Mouse (Mus musculus): Measurements from ENCODE around the gene Erh.

Erh gene

DNA sequence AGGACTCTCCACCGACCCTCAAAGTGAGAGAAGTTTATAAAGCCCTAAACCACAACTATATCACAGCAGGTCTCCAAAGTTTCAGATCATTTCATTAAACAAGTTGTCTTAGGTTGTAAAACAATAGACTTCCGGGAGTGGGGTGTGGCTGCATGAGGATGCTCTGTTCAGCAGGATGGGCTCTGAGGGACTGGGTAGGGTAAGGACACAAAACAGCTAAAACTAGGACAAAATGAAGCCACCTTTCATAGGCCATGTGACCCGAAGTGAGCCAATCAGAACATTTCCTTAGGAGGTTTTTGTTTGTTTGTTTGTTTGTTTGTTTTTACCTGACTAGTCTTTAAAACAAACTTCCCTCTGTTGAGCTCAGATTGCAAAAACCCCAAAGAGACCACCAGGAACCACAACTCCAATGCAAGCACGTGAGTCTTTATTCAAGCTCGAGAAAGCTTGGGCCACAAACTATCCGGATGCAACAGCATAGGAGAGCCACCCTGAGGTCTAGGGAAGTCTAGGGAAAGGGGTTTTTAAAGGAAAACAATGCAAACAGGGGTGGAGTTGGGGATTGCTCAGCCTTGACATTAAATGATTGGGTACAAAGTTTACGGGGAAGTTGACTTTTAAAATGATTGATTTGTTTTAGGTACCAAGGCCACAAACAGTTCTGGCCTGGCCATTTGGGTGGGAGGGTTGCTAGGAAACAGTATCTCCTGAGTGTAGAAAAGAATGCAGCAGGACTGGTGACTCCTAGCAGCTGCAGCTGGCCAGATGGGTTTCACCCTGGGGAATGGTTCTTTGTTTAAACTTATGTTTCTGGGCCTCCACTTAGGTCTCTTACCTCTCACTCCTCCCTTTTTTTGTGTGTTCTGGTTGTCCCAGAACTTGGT lies 28.5 kb downstream of the Erh start:
- peak; percentile 34 for DNase-seq (ENCODE audit: low read depth, low spot score)

DNA sequence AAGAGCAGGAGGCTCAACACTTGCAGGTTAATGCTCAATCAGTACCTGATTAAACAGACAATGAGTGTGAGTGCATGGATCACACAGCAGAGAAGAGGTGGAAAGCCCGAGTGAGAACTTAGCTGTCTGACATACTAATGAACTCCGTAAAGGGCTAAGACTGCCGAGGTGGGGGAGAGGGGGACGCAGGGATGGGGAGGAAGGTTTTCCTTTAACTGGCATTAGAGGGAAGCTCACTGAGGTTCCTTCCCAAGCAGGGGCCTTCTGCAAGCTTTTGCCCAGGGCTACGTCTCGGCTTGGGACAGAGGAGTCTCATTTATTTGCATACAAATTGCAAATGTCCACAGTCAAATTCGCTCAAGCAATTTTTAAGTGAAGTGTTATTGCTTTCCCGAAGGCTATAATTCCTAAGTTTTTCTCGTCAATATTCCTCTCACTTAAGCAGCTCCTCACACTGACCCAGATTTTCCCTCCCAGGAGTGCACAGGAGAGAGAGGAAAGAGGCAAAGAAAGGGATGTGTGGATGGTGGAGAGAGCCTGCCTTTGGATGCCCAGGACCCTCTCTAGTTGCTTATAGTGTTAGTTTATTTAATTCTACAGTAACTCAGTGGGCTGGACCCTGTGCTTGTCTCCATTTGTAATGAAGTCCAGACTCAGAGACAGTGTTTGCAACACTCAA lies 31.9 kb downstream of the Erh start:
- DNase-seq (ENCODE audit: low read depth, low spot score), result no peak

DNA sequence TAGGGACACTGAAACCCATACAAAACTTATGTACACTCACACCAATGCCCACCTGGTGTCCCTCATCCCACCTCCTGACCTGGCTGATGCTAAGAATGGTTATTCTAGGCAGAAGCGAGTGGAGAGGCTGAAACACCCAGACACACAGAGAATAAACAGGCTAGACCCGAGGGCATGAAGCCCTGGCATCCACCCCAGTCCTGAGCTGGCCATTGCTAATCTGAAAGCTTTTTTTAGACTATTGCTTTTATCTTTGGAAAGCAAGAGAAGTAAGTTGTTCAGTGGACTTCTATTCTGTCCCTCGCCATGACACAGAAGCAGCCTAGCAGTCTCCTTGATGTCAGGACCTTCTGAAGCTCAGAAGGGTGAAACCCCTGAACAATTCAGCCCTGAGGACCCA lies 34.2 kb downstream of the Erh start:
- DNase-seq (ENCODE audit: low read depth, low spot score), result no peak

DNA sequence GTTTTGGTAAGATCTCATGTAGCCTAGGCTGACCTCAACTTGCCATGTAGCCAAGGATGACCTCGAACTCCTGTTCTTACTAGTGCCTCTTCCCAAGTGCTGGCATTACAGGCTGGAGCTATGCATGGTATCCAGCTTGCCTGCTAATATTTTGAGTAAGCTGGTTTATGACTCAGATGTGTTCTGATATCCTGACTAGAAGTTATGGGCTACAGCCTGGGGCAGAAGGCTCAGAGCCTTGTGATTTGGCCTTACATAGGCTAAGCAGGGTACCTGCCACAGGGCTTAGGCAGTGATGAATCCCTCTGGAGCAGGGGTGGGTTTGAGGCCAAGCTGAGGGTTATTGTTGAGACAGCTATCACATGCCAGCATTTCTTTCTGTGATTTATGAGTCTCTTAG lies 35.6 kb downstream of the Erh start:
- no peak for DNase-seq (ENCODE audit: low read depth, low spot score)

DNA sequence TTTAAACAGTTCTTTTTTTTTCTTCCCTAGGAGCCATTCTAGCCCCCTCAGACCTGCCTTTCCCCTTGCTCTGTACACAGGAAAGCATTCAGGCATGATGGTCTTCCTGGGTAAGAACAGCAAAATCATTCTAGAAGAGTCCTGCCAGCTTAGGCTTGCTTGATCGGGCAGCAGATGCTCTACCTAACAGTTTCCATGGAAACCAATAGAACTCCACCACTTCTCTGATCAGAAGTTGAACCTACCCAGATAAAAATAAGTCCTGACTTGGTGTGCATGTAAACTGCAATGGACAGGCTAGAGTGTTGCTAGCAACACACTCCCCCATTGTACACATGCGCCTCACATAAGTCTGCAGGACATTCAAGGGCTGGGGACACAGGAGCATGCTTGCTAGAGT lies 39.9 kb downstream of the Erh start:
- DNase-seq (ENCODE audit: low read depth, low spot score), result no peak

DNA sequence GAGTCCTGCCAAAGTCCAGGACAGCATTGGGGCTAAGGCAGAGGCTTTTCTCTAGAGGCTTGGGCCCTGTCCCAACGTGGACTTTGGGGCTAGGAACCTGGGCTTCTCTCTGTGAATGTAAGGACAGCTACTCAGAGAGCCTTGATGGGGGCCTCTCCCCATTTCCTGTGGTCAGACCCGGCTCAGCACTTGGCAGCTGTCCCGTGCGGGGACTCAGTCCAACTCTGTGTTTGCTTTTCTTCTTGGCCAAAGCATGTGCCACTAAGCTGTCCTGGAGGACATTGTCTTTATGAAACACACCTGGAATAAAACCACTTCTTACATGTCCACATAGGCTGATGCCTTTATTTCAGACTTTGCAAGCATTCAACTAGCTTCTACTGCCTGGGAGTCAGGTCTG lies 40.6 kb downstream of the Erh start:
- no peak for DNase-seq (ENCODE audit: low read depth, low spot score)

DNA sequence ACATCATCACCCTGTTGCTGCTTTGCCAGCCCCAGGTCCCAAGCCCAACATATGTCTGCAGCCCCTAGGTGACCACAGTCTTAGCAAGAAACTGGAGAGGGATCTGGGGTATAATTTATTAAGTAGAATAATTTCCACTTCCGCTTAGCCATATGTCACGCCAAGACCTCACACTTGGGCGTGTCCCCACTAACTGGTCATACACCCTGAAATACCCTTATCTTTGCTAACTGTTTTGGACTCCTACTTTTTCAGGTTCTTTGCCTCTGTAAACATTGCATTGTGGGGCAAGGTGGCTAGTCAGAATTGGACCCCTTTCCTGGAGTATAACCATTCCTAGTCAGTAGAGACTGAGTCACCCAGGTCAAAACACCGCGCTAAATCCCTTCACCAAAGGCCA lies 41.7 kb downstream of the Erh start:
- no peak for DNase-seq (ENCODE audit: low read depth, low spot score)

DNA sequence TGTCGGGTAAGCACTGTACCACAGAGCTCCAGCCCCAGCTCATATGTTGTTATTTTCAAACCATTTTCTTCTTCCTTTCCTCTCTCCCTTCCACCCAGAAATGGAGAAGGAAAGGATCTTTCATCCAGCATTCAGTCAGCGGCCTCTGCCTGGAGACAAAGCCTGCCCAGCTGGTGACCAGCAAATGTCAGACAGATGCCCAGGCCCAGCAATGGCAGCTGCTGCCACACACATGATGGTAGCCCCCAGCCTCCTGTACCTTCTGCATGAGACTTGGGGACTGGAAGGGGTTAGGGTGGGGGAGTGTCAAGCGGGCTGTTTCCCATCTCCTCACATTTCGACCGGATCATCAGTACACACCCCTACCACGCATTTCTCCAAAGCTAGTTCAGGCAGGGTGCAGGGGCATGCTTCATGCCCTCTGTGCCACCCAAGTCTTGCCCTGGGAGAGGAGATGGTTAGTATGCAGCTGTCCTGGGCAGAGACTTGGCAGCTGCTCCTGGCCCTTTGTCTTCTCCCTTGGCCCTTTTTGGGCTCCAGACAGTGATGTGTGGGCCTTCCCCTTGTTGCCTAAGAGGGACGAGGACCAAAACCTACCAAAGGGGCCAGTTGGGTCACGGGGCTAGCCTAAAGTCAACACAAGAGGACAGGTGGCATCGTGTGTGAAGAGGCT lies 42.4 kb downstream of the Erh start:
- no peak for DNase-seq (ENCODE audit: low read depth, low spot score)

DNA sequence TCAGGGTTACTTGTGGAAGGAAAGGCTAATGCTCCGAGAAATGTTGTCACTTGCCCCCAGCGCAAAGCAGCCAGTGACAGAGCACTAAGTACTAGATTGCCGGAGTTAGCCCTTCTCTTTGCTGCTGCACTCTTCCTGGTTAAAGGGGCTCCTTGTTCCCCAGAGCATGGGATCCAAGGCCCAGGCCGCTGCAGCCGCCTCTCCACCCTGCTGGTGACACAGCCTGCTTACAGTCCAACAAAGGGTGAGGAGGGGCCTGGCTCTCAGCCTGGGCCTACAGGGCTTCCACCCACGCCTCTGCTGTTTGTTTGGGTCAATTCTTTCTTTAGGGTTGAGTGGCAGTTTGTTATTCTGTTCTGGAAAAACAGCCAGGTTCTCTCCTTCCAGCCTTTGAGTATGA lies 45.4 kb downstream of the Erh start:
- DNase-seq (ENCODE audit: low read depth, low spot score), result no peak

DNA sequence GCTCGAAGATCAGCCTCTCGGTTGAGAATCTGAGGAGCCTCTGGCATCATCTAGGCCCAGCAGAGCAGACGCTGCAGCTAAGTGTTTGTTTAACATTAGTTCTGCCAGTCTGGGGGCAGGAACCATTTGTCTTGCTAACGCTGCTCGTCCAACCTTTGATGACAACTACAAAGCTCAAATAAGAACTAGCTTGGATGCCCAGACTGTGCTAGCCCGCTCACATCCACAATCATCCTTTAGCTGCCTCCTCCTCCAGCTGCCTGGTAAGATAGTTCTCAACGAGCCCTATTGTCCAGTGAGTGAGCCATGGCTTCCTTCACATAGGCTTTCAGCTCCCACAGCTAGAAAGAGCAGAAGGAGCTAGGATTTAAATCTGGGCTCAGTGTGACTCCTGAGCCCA lies 45.9 kb downstream of the Erh start:
- DNase-seq (ENCODE audit: low read depth, low spot score), result no peak

DNA sequence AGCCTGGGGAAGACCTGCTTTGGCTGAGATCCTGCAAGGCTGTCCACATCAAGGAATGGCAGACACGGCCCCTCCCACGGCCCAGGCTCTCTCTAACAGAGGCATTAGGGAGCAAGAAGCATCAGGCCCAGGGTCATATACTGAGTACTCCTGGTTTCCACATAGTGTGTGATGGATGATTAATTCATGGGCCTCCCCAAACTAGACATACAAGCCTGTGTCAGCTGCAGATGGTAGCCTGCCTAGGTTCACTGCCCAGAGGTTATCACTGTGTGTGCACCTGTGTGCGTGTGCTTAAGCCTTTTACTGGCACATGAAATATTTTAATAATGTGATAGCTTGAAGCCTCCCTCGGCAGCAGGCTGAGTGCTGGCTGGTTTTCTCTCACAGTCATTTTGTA lies 48.2 kb downstream of the Erh start:
- DNase-seq (ENCODE audit: low read depth, low spot score), result no peak

DNA sequence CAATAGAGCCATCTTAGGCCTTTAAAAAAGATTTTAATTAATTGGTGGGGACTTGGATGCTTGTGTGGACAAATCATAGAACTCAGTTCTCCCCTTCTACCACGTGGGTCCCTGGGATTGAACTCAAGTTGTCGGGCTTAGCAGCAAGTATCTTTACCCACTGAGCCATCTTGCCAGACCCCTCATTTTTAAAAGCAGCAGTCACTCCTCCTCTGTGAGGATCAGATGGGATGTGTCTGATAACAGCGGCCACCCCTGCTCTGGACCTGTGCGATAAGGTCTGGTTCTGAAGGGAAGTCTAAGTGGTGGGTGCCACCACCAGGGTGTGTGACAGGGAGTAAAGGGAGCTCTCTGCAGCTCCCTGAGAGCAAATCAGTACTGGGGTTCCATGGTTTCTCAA lies 48.6 kb downstream of the Erh start:
- DNase-seq (ENCODE audit: low read depth, low spot score), result no peak

DNA sequence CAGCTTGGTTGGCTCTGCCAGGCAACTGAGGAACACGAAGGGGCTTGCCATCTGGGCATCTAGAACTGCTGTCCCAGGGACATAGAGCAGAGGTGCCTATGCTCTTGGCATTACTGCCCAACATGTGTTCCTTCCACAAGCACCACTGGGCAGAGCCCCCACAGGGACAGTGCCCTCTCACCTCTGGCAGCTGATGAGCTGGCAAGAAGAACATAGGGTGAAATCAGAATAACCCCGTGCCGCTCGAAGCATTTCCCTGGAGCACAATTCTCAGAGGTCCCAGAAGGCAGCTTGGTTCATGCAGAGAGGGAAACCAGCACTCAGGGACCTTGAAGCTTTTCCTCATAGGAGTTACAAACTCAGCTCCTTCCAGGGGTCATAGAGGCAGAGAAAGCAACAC lies 49.4 kb downstream of the Erh start:
- DNase-seq (ENCODE audit: low read depth, low spot score), result no peak

DNA sequence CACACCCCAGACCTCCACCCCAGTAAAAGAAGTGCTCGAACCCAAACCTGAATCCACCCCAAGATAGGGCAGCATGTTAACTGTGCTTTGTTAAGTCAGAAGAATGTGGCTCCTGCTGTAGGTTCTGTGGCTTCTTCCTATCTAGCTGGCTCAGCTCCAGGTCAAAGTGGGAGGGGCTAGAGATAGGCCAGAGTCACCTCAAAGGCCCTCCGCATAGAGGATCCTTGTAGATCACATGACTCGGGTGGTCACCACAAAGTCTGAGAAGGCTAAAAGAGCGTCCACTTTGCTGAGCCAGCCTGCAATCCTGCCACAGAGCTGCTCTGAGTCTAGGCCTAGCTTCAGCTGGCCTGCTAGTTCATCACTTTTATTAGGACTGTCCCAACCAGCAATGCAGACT lies 50.0 kb downstream of the Erh start:
- DNase-seq (ENCODE audit: low read depth, low spot score), result no peak

DNA sequence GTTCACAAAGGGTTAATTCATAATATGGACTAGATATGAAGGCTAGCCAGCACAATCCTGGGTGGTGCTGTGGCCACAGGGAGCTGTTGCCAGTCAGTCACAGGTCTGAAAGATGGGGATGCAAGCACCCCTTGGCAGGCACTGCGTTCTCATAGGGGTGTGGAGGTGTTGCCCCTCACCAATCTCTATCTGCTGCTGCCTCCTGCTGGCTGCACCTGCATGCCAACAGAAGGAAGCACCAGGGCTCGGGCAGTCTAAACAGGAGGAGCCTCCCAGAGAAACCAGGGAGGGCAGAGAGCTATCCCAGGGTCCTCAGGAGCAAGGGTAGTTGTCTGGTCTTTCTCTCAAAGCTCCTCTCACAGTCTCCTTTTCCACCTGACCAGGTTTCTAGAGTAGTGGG lies 59.2 kb downstream of the Erh start:
- no peak for DNase-seq (ENCODE audit: low read depth, low spot score)

All from mesoderm, embryonic 11.5 days (tissue).